Mouse (Mus musculus) adrenal gland, adult 2 months (tissue): ENCODE data around the gene Scgb2b19. TPM values are rescaled to one million over a fixed set of nuclear protein-coding genes. Genes with fewer than 3 reads are reported as not detected.
"Not testable (repeated sequence)": the region's sequence is repeated elsewhere in the genome, so short reads cannot be mapped to it uniquely, and the experiment has no call there.

Experiments
- DNase-seq: peaks from one replicate; pipeline ENCODE4 v3.0.0; 2021
- long read RNA-seq: library from polyadenylated mRNA; stranded (forward); transcript quantifications from one replicate; pipeline ENCODE4 v2.0.0, GENCODE M21; 2021
- polyA plus RNA-seq: library from polyadenylated mRNA; depleted of rRNA; stranded (reverse); fragments of >200 nt; gene quantifications from 2 replicates; pipeline ENCODE4 v1.2.3, GENCODE M21; 2012; rRNA removed
- total RNA-seq, 2 experiments: library from RNA; stranded (reverse); gene quantifications; 2 replicates each; pipeline ENCODE4 v1.2.3; 2021

The Scgb2b19 gene
- not detected for total RNA-seq
- polyA plus RNA-seq, result not detected in 2 replicates
- long read RNA-seq, result 0 reads

DNA sequence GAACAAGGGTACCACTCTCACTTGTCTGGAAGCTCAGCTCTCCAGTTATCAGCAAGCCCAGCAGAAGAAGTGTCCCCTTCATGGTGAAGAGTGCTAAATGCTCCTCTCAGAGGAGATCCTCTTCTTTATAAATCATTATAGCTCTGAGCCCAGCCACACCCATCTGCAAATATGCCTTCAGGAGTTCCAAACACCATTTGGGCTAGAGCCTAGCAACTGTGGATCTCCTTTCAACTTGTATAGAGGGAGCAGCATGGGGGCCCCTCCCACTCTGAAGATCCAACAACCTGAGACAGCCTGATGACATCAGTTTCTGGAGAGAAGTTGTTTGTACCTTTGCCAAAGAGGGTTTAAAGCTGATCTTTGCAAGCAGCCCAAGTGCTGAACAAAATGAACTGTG lies at the start of gene Scgb2b19:
TSS of gene Scgb2b19 (minus strand) at position 101 of the 400 bp plus-strand sequence.
- not testable (repeated sequence) for DNase-seq

DNA sequence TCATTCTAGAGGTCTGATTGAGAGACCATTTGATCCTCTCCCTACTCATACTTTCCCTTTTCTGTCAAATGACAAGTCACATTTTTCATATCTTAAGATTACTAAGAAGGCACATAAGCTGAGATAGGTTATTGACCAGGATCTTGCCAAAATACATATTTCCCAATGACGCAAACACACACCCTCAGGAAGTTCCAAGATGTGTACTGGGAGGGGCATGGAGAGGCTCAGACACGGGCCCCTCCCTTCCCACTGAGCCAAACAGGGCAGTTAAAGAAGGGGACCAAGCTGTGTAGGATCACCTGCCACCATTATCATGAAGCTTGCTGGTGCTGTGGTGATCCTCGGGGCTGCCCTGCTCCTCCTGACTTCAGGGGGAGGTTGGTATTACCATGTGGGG lies 6.9 kb upstream of the Scgb2b19 start, which contains the start of gene Scgb1b19:
TSS of gene Scgb1b19 (plus strand) at position 301 of the 400 bp plus-strand sequence.
- not testable (repeated sequence) for DNase-seq

Other genes starting within 250 kb of the Scgb2b19 start
- not detected for gene Scgb2b17, start 223.8 kb downstream of the Scgb2b19 start, total RNA-seq
- not detected in 2 replicates for gene Scgb2b17, start 223.8 kb downstream of the Scgb2b19 start, polyA plus RNA-seq
- not detected for gene Scgb1b17, start 216.9 kb downstream of the Scgb2b19 start, total RNA-seq
- not detected in 2 replicates for gene Scgb1b17, start 216.9 kb downstream of the Scgb2b19 start, polyA plus RNA-seq
- not detected for gene Scgb2b18, start 106.5 kb downstream of the Scgb2b19 start, total RNA-seq
- gene Scgb2b18, start 106.5 kb downstream of the Scgb2b19 start, polyA plus RNA-seq, result not detected in 2 replicates
- gene Scgb1b18, start 94.8 kb downstream of the Scgb2b19 start, total RNA-seq, result not detected
- not detected in 2 replicates for gene Scgb1b18, start 94.8 kb downstream of the Scgb2b19 start, polyA plus RNA-seq
- gene Scgb1b19, start 7.0 kb upstream of the Scgb2b19 start, total RNA-seq, result not detected
- gene Scgb1b19, start 7.0 kb upstream of the Scgb2b19 start, polyA plus RNA-seq, result not detected in 2 replicates
- not detected for gene Scgb2b20, start 86.0 kb upstream of the Scgb2b19 start, total RNA-seq
- gene Scgb2b20, start 86.0 kb upstream of the Scgb2b19 start, polyA plus RNA-seq, result not detected in 2 replicates
- gene Scgb1b20, start 92.9 kb upstream of the Scgb2b19 start, total RNA-seq, result not detected
- not detected in 2 replicates for gene Scgb1b20, start 92.9 kb upstream of the Scgb2b19 start, polyA plus RNA-seq
- not detected for gene Scgb2b21, start 240.1 kb upstream of the Scgb2b19 start, total RNA-seq
- gene Scgb2b21, start 240.1 kb upstream of the Scgb2b19 start, polyA plus RNA-seq, result not detected in 2 replicates